Mouse (Mus musculus) adrenal gland, postnatal 25 days (tissue): ENCODE measurements around the gene Rufy1. TPM values are rescaled to one million over a fixed set of nuclear protein-coding genes. Genes with fewer than 3 reads are reported as not detected.

ENCODE experiments used
- DNase-seq: peaks from one replicate; pipeline ENCODE4 v3.0.0; 2021; ENCODE audit warnings: mixed read lengths
- total RNA-seq: library from RNA; stranded (reverse); gene quantifications from 2 replicates; pipeline ENCODE4 v1.2.3, GENCODE M21; 2021

Rufy1 gene
- total RNA-seq, 1 experiment from 2014 or later, result 41.8 TPM

GRCm38 (mm10) chr11:50426056-50426455, 4.9 kb downstream of the Rufy1 start:
- DNase-seq, result no peak

DNA sequence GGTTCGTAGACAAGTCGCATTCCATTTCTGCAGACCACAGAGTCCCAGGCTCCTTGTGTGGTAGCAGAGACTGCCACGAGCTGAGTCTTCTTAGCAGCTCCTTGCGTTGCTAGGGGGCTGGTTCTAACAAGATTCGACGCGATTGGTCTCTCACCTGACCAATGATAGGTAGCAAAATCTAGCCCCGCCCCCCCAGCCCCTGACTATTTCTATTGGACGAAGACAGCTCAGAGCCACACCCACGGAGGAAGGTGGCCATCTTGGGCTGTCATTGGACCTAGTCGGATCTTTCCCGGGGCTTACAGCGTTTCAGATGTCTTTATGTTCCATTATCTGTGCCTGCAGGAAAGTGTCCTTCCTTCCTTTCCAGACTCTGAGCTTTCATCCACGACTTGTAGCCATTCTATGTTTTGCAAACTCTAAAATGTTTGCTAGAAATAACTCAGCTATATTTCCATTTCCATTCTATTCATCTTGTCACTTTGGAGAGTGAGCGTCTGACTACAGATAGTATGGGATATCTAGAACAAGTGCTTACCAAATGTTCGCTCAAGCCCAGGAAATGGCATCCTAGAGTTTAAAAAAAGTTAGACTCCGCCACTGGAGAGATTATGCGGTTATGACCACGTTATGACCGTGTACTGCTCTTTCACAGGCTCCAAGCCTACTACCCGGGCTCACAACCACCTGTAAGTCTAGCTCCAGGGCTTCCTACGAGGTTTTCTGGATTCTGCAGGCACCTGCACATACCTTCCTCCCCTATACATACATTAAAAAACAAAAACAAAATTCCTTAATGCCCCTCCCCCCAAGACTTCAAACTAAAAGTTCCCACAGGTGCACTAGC, 8.8 kb downstream of the Rufy1 start:
- peak; percentile 33 for DNase-seq

DNA sequence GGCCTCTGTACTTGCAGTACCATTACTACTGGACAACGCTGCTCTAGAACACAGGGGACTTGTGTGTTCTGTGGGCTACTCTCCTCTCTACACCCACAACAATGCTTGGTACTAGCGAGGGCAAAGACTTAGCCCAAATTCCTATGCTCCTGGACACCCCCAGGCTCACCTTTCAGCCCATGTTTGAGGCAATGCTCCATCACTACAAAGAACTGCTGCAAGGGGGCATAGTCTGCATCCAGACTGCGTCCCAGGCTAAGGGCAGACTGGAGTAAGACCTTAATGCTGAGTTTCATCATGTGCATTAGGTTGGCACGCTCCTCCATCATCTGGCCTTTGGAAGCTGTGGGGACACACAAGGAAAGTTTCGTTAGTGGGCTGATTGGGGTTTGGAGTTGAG, 9.5 kb downstream of the Rufy1 start:
- DNase-seq, result no peak

DNA sequence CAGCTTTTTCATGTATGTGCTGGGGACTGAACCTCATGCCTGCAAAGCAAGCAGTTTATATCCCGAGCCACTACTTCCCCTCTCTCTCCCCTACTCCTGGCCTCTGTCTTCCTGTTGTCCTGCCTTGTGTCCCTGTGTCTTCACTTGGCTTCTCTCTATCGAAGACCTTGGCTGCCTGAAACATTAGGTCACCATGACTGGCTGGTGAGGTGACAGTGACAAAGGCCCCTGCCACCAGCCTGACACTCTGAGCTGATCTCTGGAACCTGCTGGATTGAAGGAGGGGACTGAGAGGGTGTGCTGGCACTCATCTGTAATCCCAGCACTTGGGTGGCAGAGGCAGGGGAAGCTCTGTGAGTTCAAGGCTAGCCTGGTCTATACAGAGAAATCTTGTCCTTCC, 13.1 kb downstream of the Rufy1 start:
- no peak for DNase-seq

- no peak for DNase-seq
Measured at GRCm38 (mm10) chr11:50415563-50416241, 15.2 kb downstream of the Rufy1 start.

- DNase-seq, result no peak
Measured at GRCm38 (mm10) chr11:50407235-50407634, 23.7 kb downstream of the Rufy1 start.

DNA sequence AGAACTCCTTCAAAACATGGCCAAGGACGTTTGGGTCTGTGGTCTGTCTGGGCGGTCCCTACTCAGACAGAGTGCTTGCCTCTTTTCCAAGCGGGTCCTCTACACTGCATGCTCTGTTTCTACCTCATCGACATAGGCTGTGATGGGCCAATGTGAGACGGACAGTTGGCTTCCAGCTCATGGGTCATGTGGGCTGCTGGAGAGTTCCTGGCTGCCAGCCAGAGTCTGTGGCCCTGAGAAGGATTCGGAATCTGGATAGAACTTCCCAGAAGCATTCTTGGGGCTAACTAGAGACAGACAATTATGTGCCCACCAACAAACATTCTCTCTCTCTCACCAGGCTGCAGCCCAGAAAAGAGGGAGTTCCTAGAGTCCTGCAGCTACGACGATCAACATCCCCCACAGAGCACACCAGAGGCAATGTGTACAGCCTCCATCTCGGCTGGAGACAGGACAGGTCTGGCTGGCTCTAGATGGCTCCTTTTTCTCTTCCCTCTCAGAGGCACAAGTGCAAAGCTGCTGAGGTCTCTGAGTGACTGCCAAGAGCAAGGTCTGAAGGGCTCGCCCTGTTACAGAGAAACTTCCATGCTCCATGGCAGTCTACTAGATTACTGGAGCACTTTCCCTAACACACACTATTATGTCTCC, 27.4 kb downstream of the Rufy1 start:
- DNase-seq, result peak; percentile 79

DNA sequence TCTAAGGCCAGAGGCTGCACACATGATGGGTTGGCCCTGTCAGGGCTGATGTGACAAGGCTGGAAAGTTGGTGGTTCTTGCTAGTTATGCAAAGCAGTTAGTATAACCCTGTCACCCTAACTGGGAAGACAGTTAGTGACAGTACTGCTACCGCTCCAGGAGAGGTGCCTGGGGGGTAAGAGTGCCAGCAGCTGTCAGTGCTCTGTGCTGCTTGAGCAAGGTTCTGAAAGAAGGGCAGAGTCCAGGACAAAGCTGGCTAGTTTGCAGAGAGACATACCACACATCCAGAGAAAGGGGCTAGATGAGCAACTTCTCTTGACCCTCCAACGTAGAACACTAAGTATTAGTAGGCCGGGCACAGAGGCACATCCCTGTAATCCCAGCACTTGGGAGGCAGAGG, 28.4 kb downstream of the Rufy1 start:
- DNase-seq, result no peak

- no peak for DNase-seq
Measured at GRCm38 (mm10) chr11:50398803-50399202, 32.1 kb downstream of the Rufy1 start.

- DNase-seq, result no peak
Measured at GRCm38 (mm10) chr11:50397316-50397715, 33.6 kb downstream of the Rufy1 start.

GRCm38 (mm10) chr11:50396766-50397307, 34.1 kb downstream of the Rufy1 start:
- no peak for DNase-seq

GRCm38 (mm10) chr11:50394731-50395130, 36.2 kb downstream of the Rufy1 start:
- DNase-seq, result no peak

DNA sequence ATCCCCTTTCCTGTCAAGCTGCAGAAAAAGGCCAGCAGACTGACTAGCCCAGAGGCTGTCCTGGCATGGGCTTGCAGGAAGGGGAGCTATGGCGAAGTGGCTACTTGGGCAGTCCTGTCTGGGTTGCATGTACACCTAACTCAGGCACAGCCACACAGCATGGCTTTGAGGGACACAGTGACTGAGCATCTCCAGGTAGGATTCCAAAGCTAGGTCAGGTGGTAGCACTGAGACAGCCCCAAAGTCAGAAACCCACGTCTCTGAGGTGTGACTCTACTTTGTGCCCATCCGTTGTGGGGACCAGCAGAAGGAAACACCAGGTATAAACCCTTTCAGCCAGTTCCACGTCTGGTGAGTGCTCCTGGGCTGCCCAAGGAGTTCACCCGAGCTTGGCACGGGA, 37.6 kb downstream of the Rufy1 start:
- DNase-seq, result no peak

GRCm38 (mm10) chr11:50391272-50391960, 39.5 kb downstream of the Rufy1 start:
- no peak for DNase-seq

- DNase-seq, result no peak
Measured at GRCm38 (mm10) chr11:50389616-50390015, 41.3 kb downstream of the Rufy1 start.

DNA sequence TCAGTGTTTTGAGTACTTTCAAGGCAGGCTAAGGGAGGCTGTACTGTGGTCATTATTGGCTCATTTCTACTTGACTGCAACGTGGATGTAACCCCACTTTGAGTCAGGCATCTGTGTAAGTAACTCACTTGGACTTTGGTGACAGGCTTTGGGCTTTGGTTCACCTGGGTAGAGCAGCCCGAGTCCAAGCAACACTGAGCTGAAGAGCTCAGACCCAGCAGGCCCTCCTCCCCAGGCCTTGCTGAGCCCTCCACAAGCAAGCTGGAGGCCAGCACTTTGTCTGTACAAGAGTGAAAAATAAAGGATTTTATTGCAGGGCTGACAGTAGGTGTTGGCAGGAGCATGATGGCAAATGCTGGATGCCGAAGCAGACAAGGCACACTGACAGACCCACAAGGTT, 41.9 kb downstream of the Rufy1 start:
- DNase-seq, result no peak

DNA sequence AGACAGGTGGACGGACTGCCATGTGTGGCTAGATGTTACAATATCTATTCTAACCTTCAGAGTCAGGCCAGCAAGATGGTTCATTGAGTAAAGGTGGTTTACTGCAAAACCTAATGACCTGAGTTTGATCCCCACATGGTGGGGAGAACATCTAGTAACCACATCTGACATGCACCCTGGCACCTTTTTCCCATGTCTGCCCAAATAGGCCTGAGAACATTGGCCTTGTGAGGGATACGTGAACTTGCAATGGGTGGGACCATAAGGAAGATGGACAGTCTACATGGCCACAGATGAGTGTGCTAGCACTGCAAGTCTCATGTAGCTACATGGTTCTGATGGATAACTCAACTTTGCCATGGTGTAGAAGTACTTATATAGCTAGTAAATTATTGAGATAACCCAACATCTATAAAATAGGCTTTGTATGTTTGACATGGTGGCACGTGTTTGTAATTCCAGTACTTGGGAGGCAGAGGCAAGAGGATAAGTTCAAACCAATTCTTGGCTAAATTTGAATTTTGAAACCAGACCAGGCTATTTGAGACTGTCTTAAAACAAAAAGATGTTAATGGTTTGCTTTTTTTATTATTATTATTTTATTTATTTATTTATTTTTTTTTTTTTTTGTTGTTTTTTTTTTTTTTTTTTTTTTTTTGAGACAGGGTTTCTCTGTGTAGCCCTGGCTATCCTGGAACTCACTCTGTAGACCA, 42.6 kb downstream of the Rufy1 start:
- no peak for DNase-seq

DNA sequence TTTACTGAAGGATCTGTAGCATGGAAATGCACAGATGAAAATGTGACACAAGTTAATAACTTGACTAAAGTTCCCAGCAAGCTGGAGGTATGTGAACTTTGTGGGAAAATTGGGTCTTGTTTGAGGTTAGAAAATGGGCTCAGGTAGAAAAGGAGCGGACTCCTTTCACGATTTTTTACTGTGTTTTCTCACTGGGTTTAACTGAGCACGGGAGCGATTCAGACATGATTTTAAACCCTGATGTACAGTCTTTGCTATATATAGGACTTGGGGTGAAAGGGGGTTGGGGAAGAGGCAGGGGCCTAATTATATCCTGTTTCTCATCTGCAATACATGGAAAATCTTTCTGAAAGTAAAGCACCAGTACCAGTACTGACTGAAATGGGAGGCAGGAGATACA, 43.2 kb downstream of the Rufy1 start:
- DNase-seq, result no peak

DNA sequence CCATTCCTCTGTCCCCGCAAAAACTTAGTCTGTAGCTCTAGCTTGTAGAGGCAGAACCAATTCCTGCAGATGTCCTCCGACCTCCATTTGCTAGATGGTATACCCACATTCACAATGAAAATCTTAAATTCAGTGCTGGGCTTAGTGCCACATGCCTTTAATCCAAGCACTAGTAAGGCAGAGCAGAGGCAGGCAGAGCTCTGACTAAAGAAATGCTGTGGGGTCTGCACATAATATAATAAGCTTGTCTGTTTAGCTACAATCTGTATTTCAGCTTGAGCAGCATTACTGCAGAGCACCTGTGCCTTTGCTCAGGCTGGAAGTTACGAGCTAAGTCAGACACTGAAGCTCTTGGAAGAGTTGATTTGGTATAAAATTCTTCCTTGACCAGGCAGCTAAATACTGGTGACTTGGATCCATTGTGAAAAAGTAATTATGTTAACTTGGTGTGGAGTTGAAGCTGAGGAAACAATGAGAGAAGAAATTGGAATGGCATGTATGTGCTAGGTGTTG, 43.7 kb downstream of the Rufy1 start:
- DNase-seq, result no peak

- DNase-seq, result no peak
Measured at GRCm38 (mm10) chr11:50381311-50381710, 49.6 kb downstream of the Rufy1 start.

GRCm38 (mm10) chr11:50379023-50379752, 51.7 kb downstream of the Rufy1 start:
- DNase-seq, result no peak
